Mouse (Mus musculus): Measurements from ENCODE around the gene Mtif3. TPM values are rescaled to one million over a fixed set of nuclear protein-coding genes. Genes with fewer than 3 reads are reported as not detected.
"Not testable (repeated sequence)": the region's sequence is repeated elsewhere in the genome, so short reads cannot be mapped to it uniquely, and the experiment has no call there.

Mtif3 gene
- polyA plus RNA-seq, 1 experiment from 2014 or later, result 24.2 TPM

- WGBS, result 96% methylated on average over 2 of the region's 2 CpGs
Measured at GRCm38 (mm10) chr5:146944568-146944967, 19.0 kb downstream of the Mtif3 start.

GRCm38 (mm10) chr5:146942965-146943364 is 20.6 kb downstream of the Mtif3 start:
- Histone ChIP-seq H3K9ac (ENCODE audit: low read length) (no peak overlapping the region), H3K27me3 (ENCODE audit: control insufficient read depth, insufficient read depth, low read length) (no peaks in the 10 kb centered on the region; the same call in 1 of the 2 replicates), H3K4me1 (ENCODE audit: control insufficient read depth, insufficient read depth, low read length) (no peaks in the 10 kb centered on the region), H3K9me3 (ENCODE audit: control insufficient read depth, low read length) (peaks cover 3% of the 10 kb centered on the region; the same call in 1 of the 2 replicates), H3K4me2 (no peak overlapping the region), H3K27ac (ENCODE audit: low read depth, low read length) (no peak overlapping the region), H3K4me3 (ENCODE audit: low read depth, low read length) (no peak overlapping the region), H3K36me3 (ENCODE audit: control insufficient read depth, insufficient read depth, low read length) (no peaks in the 10 kb centered on the region)
- 87% methylated on average over 15 of the region's 15 CpGs for WGBS
- ATAC-seq (ENCODE audit: low FRiP score), result no peak
- no peak for DNase-seq (ENCODE audit: low spot score, missing footprints)

More at GRCm38 (mm10) chr5:146944568-146944967, 19.0 kb downstream of the Mtif3 start:
- no peak for ATAC-seq (ENCODE audit: low FRiP score)
- H3K9ac ChIP-seq (ENCODE audit: low read length), result no peak overlapping the region
- H3K27ac ChIP-seq (ENCODE audit: low read depth, low read length), result no peak overlapping the region
- peaks cover 3% of the 10 kb centered on the region; the same call in 1 of the 2 replicates for H3K9me3 ChIP-seq (ENCODE audit: control insufficient read depth, low read length)
- no peaks in the 10 kb centered on the region; the same call in 1 of the 2 replicates for H3K27me3 ChIP-seq (ENCODE audit: control insufficient read depth, insufficient read depth, low read length)
- H3K4me2 ChIP-seq, result no peak overlapping the region
- H3K36me3 ChIP-seq (ENCODE audit: control insufficient read depth, insufficient read depth, low read length), result no peaks in the 10 kb centered on the region
- no peak overlapping the region for H3K4me3 ChIP-seq (ENCODE audit: low read depth, low read length)
- H3K4me1 ChIP-seq (ENCODE audit: control insufficient read depth, insufficient read depth, low read length), result peaks cover 6% of the 10 kb centered on the region
- peak; percentile 82 for DNase-seq (ENCODE audit: low spot score, missing footprints)

GRCm38 (mm10) chr5:146941939-146942338 is 21.7 kb downstream of the Mtif3 start:
- not testable (repeated sequence) for H3K27ac ChIP-seq (ENCODE audit: low read depth, low read length); H3K36me3 ChIP-seq (ENCODE audit: control insufficient read depth, insufficient read depth, low read length); H3K4me3 ChIP-seq (ENCODE audit: low read depth, low read length); H3K4me2 ChIP-seq; ATAC-seq (ENCODE audit: low FRiP score); H3K4me1 ChIP-seq (ENCODE audit: control insufficient read depth, insufficient read depth, low read length); H3K9me3 ChIP-seq (ENCODE audit: control insufficient read depth, low read length); H3K27me3 ChIP-seq (ENCODE audit: control insufficient read depth, insufficient read depth, low read length); H3K9ac ChIP-seq (ENCODE audit: low read length)
- DNase-seq (ENCODE audit: low spot score, missing footprints), result peak; percentile 90
- 42% methylated on average over 2 of the region's 2 CpGs for WGBS

GRCm38 (mm10) chr5:146940219-146940618 is 23.4 kb downstream of the Mtif3 start:
- ATAC-seq (ENCODE audit: low FRiP score), result no peak
- H3K4me1 ChIP-seq (ENCODE audit: control insufficient read depth, insufficient read depth, low read length), result no peaks in the 10 kb centered on the region
- DNase-seq (ENCODE audit: low spot score, missing footprints), result peak; percentile 91

GRCm38 (mm10) chr5:146939109-146939796 is 24.3 kb downstream of the Mtif3 start:
- no peak overlapping the region for H3K4me3 ChIP-seq (ENCODE audit: low read depth, low read length)
- H3K4me1 ChIP-seq (ENCODE audit: control insufficient read depth, insufficient read depth, low read length), result no peaks in the 10 kb centered on the region
- WGBS, result 80% methylated on average over 16 of the region's 16 CpGs
- no peak for ATAC-seq (ENCODE audit: low FRiP score)
- H3K9ac ChIP-seq (ENCODE audit: low read length), result no peak overlapping the region
- H3K9me3 ChIP-seq (ENCODE audit: control insufficient read depth, low read length), result no peaks in the 10 kb centered on the region
- no peak overlapping the region for H3K27ac ChIP-seq (ENCODE audit: low read depth, low read length)
- H3K27me3 ChIP-seq (ENCODE audit: control insufficient read depth, insufficient read depth, low read length), result no peaks in the 10 kb centered on the region
- DNase-seq (ENCODE audit: low spot score, missing footprints), result no peak
- no peak overlapping the region for H3K4me2 ChIP-seq
- H3K36me3 ChIP-seq (ENCODE audit: control insufficient read depth, insufficient read depth, low read length), result no peaks in the 10 kb centered on the region

More at GRCm38 (mm10) chr5:146940219-146940618, 23.4 kb downstream of the Mtif3 start:
- 24% methylated on average over 7 of the region's 7 CpGs for WGBS
- no peak overlapping the region for H3K27ac ChIP-seq (ENCODE audit: low read depth, low read length)
- no peaks in the 10 kb centered on the region for H3K36me3 ChIP-seq (ENCODE audit: control insufficient read depth, insufficient read depth, low read length)
- no peaks in the 10 kb centered on the region for H3K27me3 ChIP-seq (ENCODE audit: control insufficient read depth, insufficient read depth, low read length)
- H3K4me3 ChIP-seq (ENCODE audit: low read depth, low read length), result no peak overlapping the region
- H3K9ac ChIP-seq (ENCODE audit: low read length), result no peak overlapping the region
- no peak overlapping the region for H3K4me2 ChIP-seq
- peaks cover 3% of the 10 kb centered on the region; the same call in 1 of the 2 replicates for H3K9me3 ChIP-seq (ENCODE audit: control insufficient read depth, low read length)

- Histone ChIP-seq H3K36me3 (ENCODE audit: control insufficient read depth, insufficient read depth, low read length) (no peaks in the 10 kb centered on the region), H3K4me3 (ENCODE audit: low read depth, low read length) (no peak overlapping the region), H3K27ac (ENCODE audit: low read depth, low read length) (no peak overlapping the region), H3K27me3 (ENCODE audit: control insufficient read depth, insufficient read depth, low read length) (no peaks in the 10 kb centered on the region), H3K4me1 (ENCODE audit: control insufficient read depth, insufficient read depth, low read length) (no peaks in the 10 kb centered on the region), H3K9ac (ENCODE audit: low read length) (no peak overlapping the region), H3K9me3 (ENCODE audit: control insufficient read depth, low read length) (no peaks in the 10 kb centered on the region), H3K4me2 (no peak overlapping the region)
- peak; percentile 56 for DNase-seq (ENCODE audit: low spot score, missing footprints)
- ATAC-seq (ENCODE audit: low FRiP score), result no peak
- 86% methylated on average over 30 of the region's 32 CpGs for WGBS
Measured at GRCm38 (mm10) chr5:146937541-146938503, 25.8 kb downstream of the Mtif3 start.

- no peak overlapping the region for H3K9ac ChIP-seq (ENCODE audit: low read length)
- H3K4me3 ChIP-seq (ENCODE audit: low read depth, low read length), result no peak overlapping the region
- H3K4me1 ChIP-seq (ENCODE audit: control insufficient read depth, insufficient read depth, low read length), result no peaks in the 10 kb centered on the region
- H3K27me3 ChIP-seq (ENCODE audit: control insufficient read depth, insufficient read depth, low read length), result no peaks in the 10 kb centered on the region
- WGBS, result 89% methylated on average over 11 of the region's 12 CpGs
- no peak overlapping the region for H3K4me2 ChIP-seq
- no peak for DNase-seq (ENCODE audit: low spot score, missing footprints)
- H3K9me3 ChIP-seq (ENCODE audit: control insufficient read depth, low read length), result no peaks in the 10 kb centered on the region
- H3K27ac ChIP-seq (ENCODE audit: low read depth, low read length), result no peak overlapping the region
- H3K36me3 ChIP-seq (ENCODE audit: control insufficient read depth, insufficient read depth, low read length), result no peaks in the 10 kb centered on the region
- no peak for ATAC-seq (ENCODE audit: low FRiP score)
Measured at GRCm38 (mm10) chr5:146933466-146933865, 30.1 kb downstream of the Mtif3 start.

GRCm38 (mm10) chr5:146931904-146932553 is 31.6 kb downstream of the Mtif3 start:
- ATAC-seq (ENCODE audit: low FRiP score) (no peak), DNase-seq (ENCODE audit: low spot score, missing footprints) (no peak)
- no peak overlapping the region for H3K4me2 ChIP-seq
- WGBS, result 86% methylated on average over 16 of the region's 16 CpGs
- H3K9me3 ChIP-seq (ENCODE audit: control insufficient read depth, low read length), result no peaks in the 10 kb centered on the region
- no peaks in the 10 kb centered on the region for H3K4me1 ChIP-seq (ENCODE audit: control insufficient read depth, insufficient read depth, low read length)
- no peaks in the 10 kb centered on the region for H3K27me3 ChIP-seq (ENCODE audit: control insufficient read depth, insufficient read depth, low read length)
- no peak overlapping the region for H3K9ac ChIP-seq (ENCODE audit: low read length)
- H3K27ac ChIP-seq (ENCODE audit: low read depth, low read length), result no peak overlapping the region
- H3K36me3 ChIP-seq (ENCODE audit: control insufficient read depth, insufficient read depth, low read length), result no peaks in the 10 kb centered on the region
- H3K4me3 ChIP-seq (ENCODE audit: low read depth, low read length), result no peak overlapping the region
